Mouse (Mus musculus) right cerebral cortex, postnatal 14 days (tissue): Measurements from ENCODE around the gene Clstn2.

Experiments used
- DNase-seq: peaks from one replicate; pipeline ENCODE4 v3.0.0; 2022

Gene Clstn2

GRCm38 (mm10) chr9:97773911-97774310 is 259.1 kb downstream of the Clstn2 start:
- DNase-seq = peak; percentile 15

- no peak for DNase-seq
These were observed 260.6 kb downstream of the Clstn2 start for GRCm38 (mm10) chr9:97772431-97772830.

GRCm38 (mm10) chr9:97769331-97769730 is 263.6 kb downstream of the Clstn2 start:
- DNase-seq = no peak

DNA sequence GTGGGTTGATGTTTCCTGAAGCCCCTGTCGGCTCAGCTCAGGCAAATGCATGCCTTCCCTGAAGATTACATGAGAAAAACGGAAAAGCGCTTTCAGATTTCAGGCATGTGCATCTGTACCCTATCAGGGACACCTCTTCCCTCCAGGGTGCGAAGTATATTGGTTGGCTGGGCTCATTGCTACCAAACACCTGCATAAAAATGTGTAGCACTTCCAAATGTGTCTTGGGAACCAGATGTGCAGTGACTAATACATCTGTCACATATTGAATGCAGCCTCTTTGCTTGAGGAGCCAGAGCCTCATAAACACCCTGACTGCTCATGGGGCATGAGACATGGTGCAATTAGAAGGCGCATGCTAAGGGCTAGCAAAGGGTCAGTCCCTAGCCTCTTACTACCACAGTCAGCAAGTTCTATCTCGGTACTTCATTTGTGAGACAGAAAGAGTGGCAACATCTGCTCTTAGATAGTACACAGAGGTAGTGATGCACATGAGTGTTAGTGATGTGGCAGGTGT is 267.7 kb downstream of the Clstn2 start:
- no peak for DNase-seq

GRCm38 (mm10) chr9:97763048-97763447 is 269.9 kb downstream of the Clstn2 start:
- no peak for DNase-seq

- DNase-seq = no peak
These were observed 277.2 kb downstream of the Clstn2 start for GRCm38 (mm10) chr9:97755599-97756270.

DNA sequence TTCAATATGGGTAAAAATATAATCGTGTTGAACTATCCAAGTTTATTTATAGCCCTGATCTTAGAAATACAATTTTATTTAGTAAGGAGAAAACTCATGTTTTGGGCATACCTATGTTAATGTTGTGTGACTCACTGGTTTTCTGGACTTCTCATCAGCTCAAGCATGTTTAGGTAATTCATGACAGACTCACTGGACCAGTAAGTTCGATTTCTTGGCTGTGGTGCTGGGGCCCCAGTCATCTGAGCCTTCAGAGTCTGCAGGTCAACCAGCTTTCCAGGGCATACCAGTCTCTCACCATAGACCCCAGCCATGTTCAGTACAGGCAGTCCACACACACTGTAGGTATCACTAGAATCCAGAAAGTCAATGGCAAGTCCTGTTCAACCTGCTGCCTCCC is 279.3 kb downstream of the Clstn2 start:
- DNase-seq = no peak

DNA sequence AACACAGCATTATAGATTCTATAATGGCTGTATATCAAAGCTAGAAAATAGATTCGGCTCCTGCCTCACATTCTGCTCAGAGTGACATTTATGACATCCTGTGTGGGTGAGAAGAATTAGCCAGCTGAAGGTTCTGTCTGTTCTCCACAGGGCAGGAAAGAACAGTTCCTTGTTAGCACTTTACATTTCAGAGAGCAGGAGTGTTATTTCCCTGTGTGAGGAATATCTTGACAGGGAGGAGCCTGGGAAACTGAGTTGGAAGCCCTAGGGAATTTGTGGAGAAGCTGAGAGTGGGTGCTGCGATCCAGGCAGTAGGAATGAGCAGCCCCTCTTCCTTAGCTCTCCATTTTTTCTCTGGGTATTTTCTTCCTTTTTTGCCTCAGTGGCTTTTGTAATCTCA is 286.4 kb downstream of the Clstn2 start:
- no peak for DNase-seq

- DNase-seq = no peak
These were observed 305.1 kb downstream of the Clstn2 start for GRCm38 (mm10) chr9:97727715-97728486.

- DNase-seq = no peak
These were observed 315.3 kb downstream of the Clstn2 start for GRCm38 (mm10) chr9:97717728-97718127.

DNA sequence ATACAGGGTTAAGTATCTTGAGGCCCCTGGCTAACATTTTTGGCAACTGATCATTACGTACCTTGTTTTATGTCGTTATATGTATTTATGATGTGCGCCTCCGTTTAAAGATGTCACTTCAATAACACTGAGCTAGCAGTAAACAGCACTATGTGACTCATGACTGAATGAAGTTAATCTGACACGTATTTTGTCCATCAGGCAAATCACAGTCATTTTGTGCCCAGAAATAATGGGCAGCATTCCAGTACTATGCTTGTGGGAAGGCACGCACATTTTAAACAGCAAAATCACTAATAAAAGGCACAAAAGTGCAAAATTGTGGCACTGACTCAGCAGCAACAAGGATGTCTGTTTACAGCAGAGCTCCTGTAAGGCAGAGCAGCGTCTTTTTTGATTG is 316.0 kb downstream of the Clstn2 start:
- DNase-seq = no peak

- DNase-seq = no peak
These were observed 320.1 kb downstream of the Clstn2 start for GRCm38 (mm10) chr9:97712888-97713287.

GRCm38 (mm10) chr9:97703901-97704503 is 329.0 kb downstream of the Clstn2 start:
- DNase-seq = no peak

- no peak for DNase-seq
These were observed 330.0 kb downstream of the Clstn2 start for GRCm38 (mm10) chr9:97702989-97703388.

GRCm38 (mm10) chr9:97699983-97700382 is 333.0 kb downstream of the Clstn2 start:
- no peak for DNase-seq

GRCm38 (mm10) chr9:97699020-97699419 is 334.0 kb downstream of the Clstn2 start:
- no peak for DNase-seq

DNA sequence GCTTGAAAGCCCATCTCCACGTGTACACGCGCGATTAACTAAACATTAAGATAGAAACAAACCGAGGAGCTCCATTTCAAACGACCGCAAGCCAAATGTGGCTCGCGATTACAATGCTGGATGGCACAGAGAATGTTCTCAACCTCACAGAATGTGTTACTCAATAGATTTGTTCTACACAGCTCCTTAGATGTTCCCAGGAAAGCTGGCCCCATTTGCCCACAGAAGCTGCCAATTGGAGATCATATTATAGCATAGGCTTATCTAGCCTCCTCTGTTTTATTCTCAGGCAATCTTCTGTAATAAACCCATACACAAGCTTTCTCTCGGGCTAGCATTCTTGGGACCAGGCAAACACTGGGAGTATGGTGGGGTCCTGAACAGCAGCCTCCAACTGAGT is 334.9 kb downstream of the Clstn2 start:
- DNase-seq = no peak

GRCm38 (mm10) chr9:97696655-97697235 is 336.2 kb downstream of the Clstn2 start:
- no peak for DNase-seq

DNA sequence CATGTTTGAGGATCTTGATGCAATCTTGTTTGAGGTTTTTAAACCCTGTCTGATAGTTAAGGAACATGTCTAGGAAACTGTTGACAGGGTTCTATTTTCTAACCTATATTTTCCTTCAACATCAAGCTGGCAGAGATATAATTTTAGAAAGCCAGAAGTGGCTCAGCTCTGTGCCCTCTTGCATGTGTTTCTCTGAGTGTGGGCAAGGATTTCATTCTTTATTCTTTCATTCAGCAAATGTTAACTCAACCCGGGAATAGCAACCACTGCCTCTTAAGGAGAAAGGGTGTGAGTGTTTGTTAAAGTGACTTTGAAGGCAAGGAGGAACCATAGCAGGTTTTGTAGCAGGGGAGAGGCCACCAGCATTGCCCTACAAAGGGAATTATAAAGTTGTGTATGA is 337.7 kb downstream of the Clstn2 start:
- no peak for DNase-seq

GRCm38 (mm10) chr9:97686826-97687425 is 346.1 kb downstream of the Clstn2 start:
- DNase-seq = no peak

DNA sequence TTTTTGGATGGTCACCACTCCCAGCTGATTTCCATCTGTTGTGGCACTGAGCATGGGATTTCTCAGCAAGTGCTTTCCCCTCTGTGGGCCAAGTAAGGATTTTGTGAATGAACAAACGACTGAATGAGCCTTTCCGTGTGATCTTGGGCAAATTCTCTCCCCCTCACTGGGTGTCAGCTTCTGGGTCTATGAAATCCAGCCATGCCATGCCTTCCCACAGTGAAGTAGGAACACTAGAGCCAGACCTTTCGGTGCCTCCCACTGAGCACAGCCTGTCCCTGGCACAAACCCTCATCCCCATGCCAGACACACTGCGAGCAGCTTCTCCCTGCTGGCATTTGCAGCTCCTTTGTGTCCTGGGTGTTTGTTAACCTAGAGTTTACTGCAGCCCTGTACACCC is 347.3 kb downstream of the Clstn2 start:
- DNase-seq = no peak

DNA sequence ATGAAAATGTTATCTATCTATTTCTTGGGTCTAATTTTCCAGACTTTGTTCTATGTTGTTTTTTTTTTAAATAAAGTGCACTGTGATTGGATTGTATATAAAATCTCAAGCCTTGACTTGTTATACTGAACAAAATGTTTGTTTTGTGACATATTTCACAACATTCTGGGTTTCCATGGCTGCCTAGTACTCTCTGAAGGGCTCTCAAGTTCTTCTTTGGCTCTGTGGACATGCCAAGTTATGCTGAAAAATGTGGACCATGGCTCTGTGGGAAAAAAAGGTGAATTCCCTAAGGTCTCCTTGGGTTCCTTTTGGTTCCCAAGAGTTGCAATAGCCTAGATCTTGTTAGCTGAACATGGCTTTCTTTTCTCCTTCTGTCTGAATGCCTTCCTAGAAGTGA is 353.1 kb downstream of the Clstn2 start:
- no peak for DNase-seq

- DNase-seq = no peak
These were observed 353.9 kb downstream of the Clstn2 start for GRCm38 (mm10) chr9:97679106-97679505.
